22 mouse cellular contexts compared by ENCODE assay signal in genomic region chr5:151407493-151407892, GRCm38 (mm10). TPM values are rescaled to one million over a fixed set of nuclear protein-coding genes. Genes with fewer than 3 reads are reported as not detected.
A peak's percentile ranks its signal among the peaks of the same experiment; 100 is the strongest.
DNase-seq lines count a peak whose midpoint lies in the region; ATAC-seq lines count a peak whose summit lies in the region.
"Had no signal": no experiment of that assay in that cellular context is flagged by ENCODE, and none has a peak within 500 bp of the region (broad histone marks: within the 10 kb centered on the region; RNA-seq: fewer than 3 reads in every experiment).

No protein-coding gene starts in this region.

- no peak overlapping the region for H3K4me3 ChIP-seq in kidney, embryonic 16.5 days (ENCODE audit: low read length)
- no peak overlapping the region for H3K4me3 ChIP-seq in kidney, embryonic 14.5 days (ENCODE audit: low read length)
- H3K4me3 ChIP-seq in stomach, embryonic 16.5 days (replicated peaks; ENCODE audit: low read length): no peak overlapping the region
- H3K4me3 ChIP-seq: embryonic facial prominence, embryonic 15.5 days; erythroblast, embryonic 14.5 days; forebrain, embryonic 15.5 days; heart, embryonic 13.5 days; hindbrain, embryonic 12.5 days had no signal

- peak overlapping the region; percentile 76; the same call in 1 of the 2 replicates for H3K27ac ChIP-seq in kidney, embryonic 16.5 days (ENCODE audit: low read length)
- H3K27ac ChIP-seq in kidney, embryonic 14.5 days (ENCODE audit: low read depth, low read length): no peak overlapping the region; the same call in 1 of the 2 replicates
- H3K27ac ChIP-seq in stomach, embryonic 16.5 days (ENCODE audit: low read length): peak overlapping the region; percentile 57; the same call in 1 of the 2 replicates
- H3K27ac ChIP-seq: embryonic facial prominence, embryonic 15.5 days; forebrain, embryonic 15.5 days; heart, embryonic 13.5 days; hindbrain, embryonic 12.5 days had no signal

- H3K9me3 ChIP-seq in kidney, embryonic 16.5 days (ENCODE audit: low read length): no peaks in the 10 kb centered on the region
- no peaks in the 10 kb centered on the region for H3K9me3 ChIP-seq in kidney, embryonic 14.5 days (ENCODE audit: control insufficient read depth, low read length)
- H3K9me3 ChIP-seq in stomach, embryonic 16.5 days (replicated peaks; ENCODE audit: control insufficient read depth, low read length): no peaks in the 10 kb centered on the region
- H3K9me3 ChIP-seq: embryonic facial prominence, embryonic 15.5 days; forebrain, embryonic 15.5 days; heart, embryonic 13.5 days; hindbrain, embryonic 12.5 days had no signal

- no peak for ATAC-seq in kidney, embryonic 16.5 days (ENCODE audit: low FRiP score, low TSS enrichment)
- ATAC-seq in kidney, embryonic 14.5 days (ENCODE audit: low FRiP score, low TSS enrichment): no peak
- no peak for ATAC-seq in stomach, embryonic 16.5 days (ENCODE audit: insufficient read depth, low FRiP score)
- ATAC-seq: forebrain, embryonic 15.5 days had no signal

- peaks cover 4% of the 10 kb centered on the region for H3K4me1 ChIP-seq in kidney, embryonic 16.5 days (ENCODE audit: insufficient read depth, low read length)
- peaks cover under 1% of the 10 kb centered on the region; the same call in 1 of the 2 replicates for H3K4me1 ChIP-seq in kidney, embryonic 14.5 days (ENCODE audit: control insufficient read depth, insufficient read depth, low read length)
- H3K4me1 ChIP-seq in stomach, embryonic 16.5 days (ENCODE audit: control insufficient read depth, insufficient read depth, low read length): peaks cover 6% of the 10 kb centered on the region; the same call in 1 of the 2 replicates

- H3K27me3 ChIP-seq in kidney, embryonic 16.5 days (ENCODE audit: insufficient read depth, low read length): no peaks in the 10 kb centered on the region
- H3K27me3 ChIP-seq in kidney, embryonic 14.5 days (ENCODE audit: control insufficient read depth, insufficient read depth, low read length): no peaks in the 10 kb centered on the region
- no peaks in the 10 kb centered on the region for H3K27me3 ChIP-seq in stomach, embryonic 16.5 days (ENCODE audit: control insufficient read depth, insufficient read depth, low read length)
- H3K27me3 ChIP-seq: embryonic facial prominence, embryonic 15.5 days; heart, embryonic 13.5 days; hindbrain, embryonic 12.5 days had no signal

- peak; percentile 24 for DNase-seq in lung, postnatal 25 days (ENCODE audit: low spot score)
- DNase-seq in lung, postnatal 14 days: no peak
- peak; percentile 85 for DNase-seq in fat pad, adult 2 months (ENCODE audit: extremely low read depth, low read depth, low spot score)
- DNase-seq in natural killer cell, adult 2 months (ENCODE audit: low spot score in 2 of 2): no peak
- DNase-seq: adrenal gland, adult 2 months; adrenal gland, postnatal 25 days; cerebellum, adult 18-20 months; cerebellum, adult 9-11 months; cerebellum, postnatal 36 days; gastrocnemius, postnatal 36 days; heart, adult 11 months; heart, postnatal 36 days had no signal

- H3K36me3 ChIP-seq in kidney, embryonic 16.5 days (ENCODE audit: insufficient read depth, low read length): no peaks in the 10 kb centered on the region
- H3K36me3 ChIP-seq in kidney, embryonic 14.5 days (ENCODE audit: control insufficient read depth, insufficient read depth, low read length): no peaks in the 10 kb centered on the region
- no peaks in the 10 kb centered on the region for H3K36me3 ChIP-seq in stomach, embryonic 16.5 days (ENCODE audit: control insufficient read depth, insufficient read depth, low read length)
- H3K36me3 ChIP-seq: embryonic facial prominence, embryonic 15.5 days; forebrain, embryonic 15.5 days; heart, embryonic 13.5 days; hindbrain, embryonic 12.5 days had no signal

- no peak overlapping the region for H3K9ac ChIP-seq in kidney, embryonic 16.5 days (replicated peaks; ENCODE audit: low read length)
- H3K9ac ChIP-seq in kidney, embryonic 14.5 days (ENCODE audit: low read depth, low read length): no peak overlapping the region
- no peak overlapping the region for H3K9ac ChIP-seq in stomach, embryonic 16.5 days (ENCODE audit: low read length)
- H3K9ac ChIP-seq: embryonic facial prominence, embryonic 15.5 days; forebrain, embryonic 15.5 days; heart, embryonic 13.5 days; hindbrain, embryonic 12.5 days had no signal

- no peak overlapping the region for H3K4me2 ChIP-seq in kidney, embryonic 16.5 days (replicated peaks; ENCODE audit: low read depth, low read length)
- no peak overlapping the region for H3K4me2 ChIP-seq in kidney, embryonic 14.5 days (replicated peaks; ENCODE audit: low read depth, low read length)
- H3K4me2 ChIP-seq in stomach, embryonic 16.5 days (ENCODE audit: low read depth, low read length): no peak overlapping the region
- H3K4me2 ChIP-seq: embryonic facial prominence, embryonic 15.5 days; forebrain, embryonic 15.5 days; heart, embryonic 13.5 days; hindbrain, embryonic 12.5 days had no signal

- WGBS in kidney, embryonic 16.5 days: 87% methylated on average over 3 of the region's 3 CpGs
- 89% methylated on average over 3 of the region's 3 CpGs for WGBS in kidney, embryonic 14.5 days
- 70% methylated on average over 3 of the region's 3 CpGs for WGBS in stomach, embryonic 16.5 days

RNA-seq across cellular contexts. Expression of gene Gm42906, which starts 20.5 kb away (rescaled TPM):
- not detected in 2 replicates for polyA plus RNA-seq in kidney, embryonic 16.5 days (2015; fragmentation: Nextera tagmentation; extraction: Ambion mirVana)
- polyA plus RNA-seq in kidney, embryonic 14.5 days (2014; fragmentation: Nextera tagmentation; extraction: Ambion mirVana): not detected in 2 replicates
- polyA plus RNA-seq in stomach, embryonic 16.5 days (2015; fragmentation: Nextera tagmentation; extraction: Ambion mirVana): not detected in 2 replicates
- polyA plus RNA-seq: adrenal gland, adult 2 months; embryonic facial prominence, embryonic 15.5 days; erythroblast, embryonic 14.5 days; forebrain, embryonic 11.5 days; forebrain, embryonic 15.5 days; heart, embryonic 13.5 days; heart, postnatal 0 days; hindbrain, embryonic 12.5 days had no signal

Comparison
In these comparisons a context has a peak if more than half of its experiments do, and no peak if none do; other contexts are left out.
1. DNase-seq: peak in lung, postnatal 25 days (single experiment) and fat pad, adult 2 months (single experiment); none in lung, postnatal 14 days (single experiment) and natural killer cell, adult 2 months (0 of 2).